Mouse (Mus musculus) brain, embryonic 18.5 days (tissue): ENCODE data around the gene Olfr1368.

ENCODE experiments used
- DNase-seq: peaks from one replicate; pipeline ENCODE4 v3.0.0-alpha.2; 2012; ENCODE audit warnings: low read depth, low spot score

Olfr1368 gene

GRCm38 (mm10) chr13:21145767-21146166 lies at the start of gene Olfr1368:
Gene Olfr1368 (minus strand): TSS chr13:21145867.
- no peak for DNase-seq

GRCm38 (mm10) chr13:21185521-21185920 lies 39.9 kb upstream of the Olfr1368 start:
- no peak for DNase-seq

- no peak for DNase-seq
Observed at GRCm38 (mm10) chr13:21183661-21184060, 38.0 kb upstream of the Olfr1368 start.

- no peak for DNase-seq
Observed at GRCm38 (mm10) chr13:21183066-21183465, 37.4 kb upstream of the Olfr1368 start.

- no peak for DNase-seq
Observed at GRCm38 (mm10) chr13:21181996-21182395, 36.3 kb upstream of the Olfr1368 start.

GRCm38 (mm10) chr13:21180551-21181530 lies 35.2 kb upstream of the Olfr1368 start:
- DNase-seq, result no peak

- DNase-seq, result peak; percentile 83
Observed at GRCm38 (mm10) chr13:21179724-21180550, 34.3 kb upstream of the Olfr1368 start.

- DNase-seq, result no peak
Observed at GRCm38 (mm10) chr13:21179367-21179723, 33.7 kb upstream of the Olfr1368 start, which contains the start of gene Trim27. Gene Trim27 (plus strand): TSS chr13:21179445.

GRCm38 (mm10) chr13:21178364-21178763 lies 32.7 kb upstream of the Olfr1368 start:
- no peak for DNase-seq

GRCm38 (mm10) chr13:21177657-21178056 lies 32.0 kb upstream of the Olfr1368 start:
- DNase-seq, result no peak

GRCm38 (mm10) chr13:21176733-21177132 lies 31.1 kb upstream of the Olfr1368 start:
- DNase-seq, result no peak

GRCm38 (mm10) chr13:21173072-21173471 lies 27.4 kb upstream of the Olfr1368 start:
- no peak for DNase-seq

GRCm38 (mm10) chr13:21172241-21173027 lies 26.8 kb upstream of the Olfr1368 start:
- no peak for DNase-seq

GRCm38 (mm10) chr13:21171600-21172150 lies 26.0 kb upstream of the Olfr1368 start:
- no peak for DNase-seq

GRCm38 (mm10) chr13:21171156-21171530 lies 25.5 kb upstream of the Olfr1368 start:
- DNase-seq, result no peak

- no peak for DNase-seq
Observed at GRCm38 (mm10) chr13:21170431-21171155, 24.9 kb upstream of the Olfr1368 start.

GRCm38 (mm10) chr13:21169657-21170430 lies 24.2 kb upstream of the Olfr1368 start:
- DNase-seq, result no peak

- no peak for DNase-seq
Observed at GRCm38 (mm10) chr13:21169121-21169656, 23.5 kb upstream of the Olfr1368 start.

- DNase-seq, result no peak
Observed at GRCm38 (mm10) chr13:21168371-21169011, 22.8 kb upstream of the Olfr1368 start.
